Mouse (Mus musculus): ENCODE measurements around the gene Fam114a2. TPM values are rescaled to one million over a fixed set of nuclear protein-coding genes. Genes with fewer than 3 reads are reported as not detected.
A peak's percentile ranks its signal among the peaks of the same experiment; 100 is the strongest.

Fam114a2 gene
- polyA plus RNA-seq, 1 experiment, result 40.2 TPM

DNA sequence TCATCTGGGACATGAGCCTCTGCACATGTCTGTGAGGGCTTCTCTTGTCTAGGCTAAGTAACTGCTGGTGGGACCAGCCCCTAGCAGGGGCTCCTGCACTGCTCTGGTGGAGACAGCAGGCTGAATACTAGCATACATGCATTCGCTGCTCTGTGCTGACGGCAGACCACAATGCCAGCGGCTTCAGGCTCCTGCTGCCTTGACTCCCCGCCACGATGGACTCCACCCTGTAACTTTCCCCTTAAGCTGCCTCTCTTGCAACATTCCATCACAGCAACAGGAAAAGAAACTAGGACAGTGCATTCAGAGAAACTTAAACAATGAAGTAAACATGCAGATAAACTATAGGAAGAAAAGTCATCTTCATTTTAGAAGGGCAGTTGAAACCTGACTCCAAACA, 30.0 kb downstream of the Fam114a2 start:
- Histone ChIP-seq H3K4me3 (ENCODE audit: insufficient read depth, low read length) (no peak overlapping the region), H3K27ac (ENCODE audit: insufficient read depth, low read length) (no peak overlapping the region), H3K4me1 (ENCODE audit: control insufficient read depth, insufficient read depth, low read length) (no peaks in the 10 kb centered on the region)
- no peak for TF ChIP-seq POLR2A (IDR thresholded peaks at IDR 0.05; ENCODE audit: low read depth, low read length)
- no peak for TF ChIP-seq CTCF (IDR thresholded peaks at IDR 0.05; ENCODE audit: borderline replicate concordance, insufficient read depth, low read length)

DNA sequence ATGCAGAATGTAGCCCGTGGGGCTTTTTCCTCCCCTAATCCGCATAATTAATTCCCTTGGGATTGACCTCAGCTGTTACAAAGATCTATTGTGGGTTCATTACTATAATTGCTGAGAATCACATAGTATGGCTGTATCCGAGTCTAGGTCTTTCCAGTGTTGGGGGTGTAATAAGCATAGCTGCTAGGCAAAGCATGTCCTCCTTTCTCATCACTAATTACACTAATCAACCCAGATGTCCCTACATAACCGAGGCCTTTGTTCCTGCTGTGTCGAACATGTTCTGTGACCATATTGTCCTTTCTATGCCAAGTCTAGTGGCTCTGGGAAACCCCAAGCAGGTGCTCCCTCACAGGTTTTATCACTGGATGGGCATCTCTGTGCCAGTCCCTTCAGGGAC, 40.3 kb downstream of the Fam114a2 start:
- H3K27ac ChIP-seq (ENCODE audit: insufficient read depth, low read length), result no peak overlapping the region
- no peak overlapping the region for H3K4me3 ChIP-seq (ENCODE audit: insufficient read depth, low read length)
- TF ChIP-seq POLR2A (IDR thresholded peaks at IDR 0.05; ENCODE audit: low read depth, low read length) (no peak), CTCF (IDR thresholded peaks at IDR 0.05; ENCODE audit: borderline replicate concordance, insufficient read depth, low read length) (no peak)
- H3K4me1 ChIP-seq (ENCODE audit: control insufficient read depth, insufficient read depth, low read length), result no peaks in the 10 kb centered on the region

DNA sequence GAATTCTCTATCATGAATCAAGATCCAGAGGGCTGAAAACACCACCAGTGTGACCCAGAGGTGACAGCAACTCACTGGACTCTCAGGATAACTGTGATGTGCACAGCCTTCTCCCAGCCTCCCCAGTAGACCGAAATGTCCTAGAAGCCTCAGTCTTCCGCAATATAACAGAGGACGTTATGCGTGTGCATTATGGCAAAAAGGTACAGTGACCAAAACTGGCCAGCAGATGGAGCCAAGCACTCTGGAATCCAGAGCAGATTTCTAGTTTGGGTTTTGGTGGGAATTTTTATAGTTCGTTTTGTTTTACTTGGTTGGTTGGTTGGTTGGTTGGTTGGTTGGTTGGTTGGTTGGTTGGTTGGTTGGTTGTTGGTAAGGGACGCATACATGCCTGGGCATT, 43.3 kb downstream of the Fam114a2 start:
- Histone ChIP-seq H3K4me1 (ENCODE audit: control insufficient read depth, insufficient read depth, low read length) (no peaks in the 10 kb centered on the region), H3K27ac (ENCODE audit: insufficient read depth, low read length) (no peak overlapping the region), H3K4me3 (ENCODE audit: insufficient read depth, low read length) (no peak overlapping the region)
- TF ChIP-seq CTCF (IDR thresholded peaks at IDR 0.05; ENCODE audit: borderline replicate concordance, insufficient read depth, low read length), result no peak
- no peak for TF ChIP-seq POLR2A (IDR thresholded peaks at IDR 0.05; ENCODE audit: low read depth, low read length)

DNA sequence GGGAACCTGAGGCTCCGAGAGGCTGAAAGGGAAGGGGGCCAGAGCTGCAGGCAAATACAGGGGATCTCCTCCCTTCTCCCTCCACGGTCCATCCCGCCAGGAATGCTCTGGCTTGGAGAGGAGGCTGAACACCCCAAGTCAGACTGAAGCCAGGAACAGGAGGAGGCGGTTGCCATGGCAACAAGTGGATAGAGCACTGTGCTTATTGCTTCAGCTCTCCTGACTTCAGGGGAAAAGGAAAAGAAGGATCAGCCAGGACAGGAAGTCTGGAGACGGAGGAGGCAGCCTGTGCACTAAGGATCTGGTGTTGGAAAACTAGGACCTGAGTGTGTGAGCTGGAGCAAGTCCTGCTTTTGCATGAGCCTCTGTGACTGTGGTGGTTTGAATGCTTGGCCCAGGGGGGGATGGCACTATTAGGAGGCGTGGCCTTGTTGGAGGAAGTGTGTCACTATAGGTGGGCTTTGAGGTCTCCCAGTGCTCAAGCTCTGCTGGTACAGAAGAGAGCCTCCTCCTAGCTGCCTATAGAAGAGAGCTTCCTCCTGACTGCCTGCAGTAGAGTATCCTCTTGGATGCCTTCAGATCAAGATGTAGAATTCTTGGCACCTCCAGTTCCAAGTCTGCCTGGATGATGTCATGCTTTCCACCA, 44.0 kb downstream of the Fam114a2 start:
- Histone ChIP-seq H3K4me1 (ENCODE audit: control insufficient read depth, insufficient read depth, low read length) (no peaks in the 10 kb centered on the region), H3K27ac (ENCODE audit: insufficient read depth, low read length) (no peak overlapping the region), H3K4me3 (ENCODE audit: insufficient read depth, low read length) (no peak overlapping the region)
- no peak for TF ChIP-seq POLR2A (IDR thresholded peaks at IDR 0.05; ENCODE audit: low read depth, low read length)
- no peak for TF ChIP-seq CTCF (IDR thresholded peaks at IDR 0.05; ENCODE audit: borderline replicate concordance, insufficient read depth, low read length)

DNA sequence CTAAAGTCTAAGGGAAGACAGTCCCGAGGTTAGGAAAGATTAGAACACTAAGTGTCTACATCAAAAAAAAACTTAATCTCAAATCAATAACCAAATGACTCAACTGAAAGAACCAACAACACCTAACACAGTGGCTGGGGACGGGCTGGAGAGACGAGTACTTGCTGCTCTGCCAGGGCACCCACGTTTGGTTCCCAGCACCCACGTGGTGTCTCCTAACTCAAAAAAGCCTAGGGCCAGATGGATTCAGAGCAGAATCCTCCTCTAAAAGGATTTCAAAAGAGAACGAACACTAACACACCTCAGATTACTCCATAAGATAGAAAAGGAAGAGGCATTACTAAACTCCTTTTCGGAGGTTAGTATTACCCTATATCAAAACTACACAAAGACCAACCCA, 47.4 kb downstream of the Fam114a2 start:
- H3K4me1 ChIP-seq (ENCODE audit: control insufficient read depth, insufficient read depth, low read length), result no peaks in the 10 kb centered on the region
- H3K4me3 ChIP-seq (ENCODE audit: insufficient read depth, low read length), result no peak overlapping the region
- TF ChIP-seq CTCF (IDR thresholded peaks at IDR 0.05; ENCODE audit: borderline replicate concordance, insufficient read depth, low read length) (no peak), POLR2A (IDR thresholded peaks at IDR 0.05; ENCODE audit: low read depth, low read length) (no peak)
- no peak overlapping the region for H3K27ac ChIP-seq (ENCODE audit: insufficient read depth, low read length)

DNA sequence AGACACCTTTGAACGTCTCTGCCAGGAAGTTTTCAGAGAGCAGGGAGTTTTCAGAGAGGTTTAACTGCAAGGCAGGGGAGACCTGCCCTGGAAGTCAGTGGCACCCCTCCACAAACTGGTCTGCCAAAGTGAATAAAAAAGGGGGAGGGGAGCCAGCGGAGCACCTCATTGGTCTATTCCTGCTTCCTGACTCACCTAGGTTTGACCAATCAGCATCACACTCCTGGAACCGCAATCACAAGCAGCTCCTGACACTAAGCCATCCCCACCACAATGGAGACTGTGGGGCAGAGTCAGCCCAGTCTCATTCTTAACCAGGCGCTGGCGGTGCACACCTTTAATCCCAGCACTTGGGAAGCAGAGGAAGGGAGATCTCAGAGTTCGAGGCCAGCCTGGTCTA, 48.4 kb downstream of the Fam114a2 start:
- Histone ChIP-seq H3K4me1 (ENCODE audit: control insufficient read depth, insufficient read depth, low read length) (no peaks in the 10 kb centered on the region), H3K4me3 (ENCODE audit: insufficient read depth, low read length) (no peak overlapping the region), H3K27ac (ENCODE audit: insufficient read depth, low read length) (no peak overlapping the region)
- TF ChIP-seq CTCF (IDR thresholded peaks at IDR 0.05; ENCODE audit: borderline replicate concordance, insufficient read depth, low read length) (no peak), POLR2A (IDR thresholded peaks at IDR 0.05; ENCODE audit: low read depth, low read length) (no peak)

DNA sequence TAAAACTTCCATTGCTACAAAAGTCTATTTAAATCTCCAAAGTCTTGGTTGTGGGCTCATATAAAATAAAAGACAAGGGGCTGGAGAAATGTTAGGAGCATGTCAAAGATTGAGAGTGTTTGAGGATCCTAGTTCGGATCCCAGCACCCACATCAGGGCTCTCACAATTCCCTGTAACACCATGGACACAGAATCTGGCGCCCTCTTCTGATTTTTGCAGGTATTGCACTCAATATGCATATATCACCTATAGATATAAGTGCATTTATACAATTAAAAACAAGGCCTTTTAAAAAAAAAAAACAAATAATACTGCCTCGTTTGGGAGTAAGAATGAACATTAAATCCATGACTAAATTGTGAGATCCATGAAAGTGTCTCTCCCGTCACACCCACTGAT, 49.7 kb downstream of the Fam114a2 start:
- Histone ChIP-seq H3K4me3 (ENCODE audit: insufficient read depth, low read length) (no peak overlapping the region), H3K27ac (ENCODE audit: insufficient read depth, low read length) (no peak overlapping the region), H3K4me1 (ENCODE audit: control insufficient read depth, insufficient read depth, low read length) (no peaks in the 10 kb centered on the region)
- TF ChIP-seq POLR2A (IDR thresholded peaks at IDR 0.05; ENCODE audit: low read depth, low read length) (no peak), CTCF (IDR thresholded peaks at IDR 0.05; ENCODE audit: borderline replicate concordance, insufficient read depth, low read length) (no peak)

DNA sequence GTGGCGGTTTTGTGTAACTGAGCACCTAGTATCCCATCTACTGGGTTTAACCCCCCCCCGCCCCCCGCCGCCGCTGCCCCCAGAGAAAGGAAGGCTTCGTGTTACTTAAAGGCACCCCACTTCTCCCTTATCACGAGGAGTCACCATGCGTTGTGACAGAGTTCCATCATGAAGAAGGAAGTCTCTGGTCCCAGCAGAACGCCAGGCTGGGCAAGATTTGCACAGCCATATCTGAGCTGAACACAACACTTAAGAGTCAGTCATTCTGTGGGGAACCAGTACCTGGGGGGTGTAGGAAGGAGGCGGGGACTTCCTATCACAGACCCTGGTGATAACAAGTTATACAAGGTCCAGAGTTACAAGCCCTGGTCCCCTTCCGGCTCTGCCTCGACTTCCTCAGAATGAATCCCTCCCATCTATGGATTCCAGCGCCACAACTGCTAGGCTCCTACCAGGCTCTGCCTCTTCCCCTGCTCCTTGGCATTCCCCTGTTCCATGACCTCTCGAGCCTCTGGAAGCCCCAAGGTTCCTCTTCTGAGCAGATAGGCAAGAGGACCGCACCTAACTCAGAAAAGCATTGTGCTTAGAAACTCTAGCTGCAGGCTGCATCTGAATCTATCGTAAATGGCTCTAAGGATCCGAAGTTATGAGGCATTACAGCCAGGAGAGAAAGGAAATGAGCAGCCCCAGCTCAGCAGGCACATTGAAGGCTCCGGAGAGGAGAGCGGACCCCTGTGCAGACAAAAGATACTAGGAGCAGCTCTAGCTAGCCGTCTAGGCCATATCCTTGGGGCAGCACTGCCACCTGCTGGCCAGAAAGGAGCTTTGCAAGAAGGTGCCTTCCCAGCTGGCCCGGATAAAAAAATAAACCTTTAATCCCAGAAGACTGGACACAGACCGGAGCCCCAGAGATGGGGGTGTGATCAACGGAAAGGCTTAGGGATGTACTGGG, 51.0 kb downstream of the Fam114a2 start:
- no peak overlapping the region for H3K4me3 ChIP-seq (ENCODE audit: insufficient read depth, low read length)
- H3K27ac ChIP-seq (ENCODE audit: insufficient read depth, low read length), result no peak overlapping the region
- peak; percentile 81 for TF ChIP-seq CTCF (IDR thresholded peaks at IDR 0.05; ENCODE audit: borderline replicate concordance, insufficient read depth, low read length)
- TF ChIP-seq POLR2A (IDR thresholded peaks at IDR 0.05; ENCODE audit: low read depth, low read length), result no peak
- no peaks in the 10 kb centered on the region for H3K4me1 ChIP-seq (ENCODE audit: control insufficient read depth, insufficient read depth, low read length)

DNA sequence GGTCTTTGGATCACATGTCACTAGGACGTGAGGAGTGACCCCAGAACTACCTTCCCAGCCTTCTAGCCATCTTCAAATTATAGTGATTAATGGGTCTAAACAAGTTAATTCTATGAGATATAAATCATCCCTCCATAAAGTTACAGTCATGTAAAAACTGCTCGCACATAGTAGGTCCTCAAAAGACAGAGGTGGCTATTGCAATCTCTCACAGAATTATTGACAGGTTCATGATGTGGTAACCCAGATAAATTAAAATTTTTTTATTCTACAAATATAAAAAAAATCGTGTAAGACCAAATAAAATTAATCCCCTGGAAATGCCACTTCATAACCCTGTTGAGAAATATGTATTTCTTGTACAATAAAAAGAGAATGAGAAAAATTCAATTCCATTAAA, 52.6 kb downstream of the Fam114a2 start:
- no peaks in the 10 kb centered on the region for H3K4me1 ChIP-seq (ENCODE audit: control insufficient read depth, insufficient read depth, low read length)
- H3K27ac ChIP-seq (ENCODE audit: insufficient read depth, low read length), result no peak overlapping the region
- no peak for TF ChIP-seq CTCF (IDR thresholded peaks at IDR 0.05; ENCODE audit: borderline replicate concordance, insufficient read depth, low read length)
- no peak overlapping the region for H3K4me3 ChIP-seq (ENCODE audit: insufficient read depth, low read length)

DNA sequence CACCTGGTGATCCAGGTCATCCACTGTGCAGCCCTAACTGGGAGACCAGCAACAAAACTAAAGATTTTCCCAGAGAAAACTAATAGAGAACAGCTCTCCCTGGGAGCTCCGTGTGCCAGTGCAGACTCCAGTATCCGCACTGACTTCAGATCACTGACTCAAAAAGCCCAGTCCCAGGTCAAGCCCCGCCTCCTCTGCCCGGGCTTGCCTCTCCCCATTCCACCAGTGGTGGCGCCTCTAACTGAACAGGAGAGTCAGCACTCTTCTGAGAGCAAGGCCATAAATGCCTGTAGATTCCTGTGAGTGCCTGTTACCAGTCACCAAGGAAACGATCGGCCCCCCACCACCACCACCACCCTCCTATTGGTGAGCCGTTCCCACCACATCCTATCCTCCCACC, 53.4 kb downstream of the Fam114a2 start:
- H3K4me1 ChIP-seq (ENCODE audit: control insufficient read depth, insufficient read depth, low read length), result no peaks in the 10 kb centered on the region
- H3K27ac ChIP-seq (ENCODE audit: insufficient read depth, low read length), result no peak overlapping the region
- TF ChIP-seq POLR2A (IDR thresholded peaks at IDR 0.05; ENCODE audit: low read depth, low read length) (no peak), CTCF (IDR thresholded peaks at IDR 0.05; ENCODE audit: borderline replicate concordance, insufficient read depth, low read length) (no peak)
- H3K4me3 ChIP-seq (ENCODE audit: insufficient read depth, low read length), result no peak overlapping the region
